Comparison of ENCODE assay signal across 9 mouse cellular contexts in the genomic region with DNA sequence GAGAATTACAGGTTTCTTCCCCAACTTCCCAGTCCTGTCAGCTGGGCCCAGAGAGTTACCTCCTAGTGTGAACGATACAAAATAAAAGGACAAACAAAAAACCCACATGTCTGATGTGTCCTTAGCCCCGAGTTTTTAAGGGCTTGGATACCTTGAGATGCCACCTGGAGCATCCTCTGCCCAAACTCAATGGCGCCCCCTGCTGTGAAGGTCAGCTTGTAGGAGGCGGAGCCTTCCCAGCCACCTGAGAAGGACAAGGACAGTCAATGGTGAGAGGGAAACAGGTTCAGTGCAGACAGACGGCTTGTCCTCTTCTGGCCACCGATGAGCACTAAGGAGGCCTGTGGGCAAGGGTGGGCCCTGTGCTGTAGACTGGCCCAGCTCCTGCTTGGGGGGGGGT. TPM values are rescaled to one million over a fixed set of nuclear protein-coding genes. Genes with fewer than 3 reads are reported as not detected.
DNase-seq lines count a peak whose midpoint lies in the region; ATAC-seq and TF ChIP-seq lines count a peak whose summit lies in the region.
"Had no signal": no experiment of that assay in that cellular context is flagged by ENCODE, and none has a peak within 500 bp of the region (broad histone marks: within the 10 kb centered on the region; RNA-seq: fewer than 3 reads in every experiment).

No protein-coding gene starts in this region.

- H3K4me1 ChIP-seq in hindbrain, embryonic 16.5 days (ENCODE audit: control insufficient read depth, insufficient read depth, low read depth, low read length): peaks cover 12% of the 10 kb centered on the region

- intact Hi-C loops in gastrocnemius, adult 2 months (cut with DNase I): no loop called here

- peak; percentile 66 for TF ChIP-seq CTCF in gastrocnemius, adult 2 months (IDR thresholded peaks at IDR 0.05)

- no peaks in the 10 kb centered on the region for H3K9me3 ChIP-seq in hindbrain, embryonic 16.5 days (ENCODE audit: control insufficient read depth, low read length)
- H3K9me3 ChIP-seq: heart, embryonic 13.5 days had no signal

- peaks cover 33% of the 10 kb centered on the region for H3K36me3 ChIP-seq in hindbrain, embryonic 16.5 days (ENCODE audit: control insufficient read depth, insufficient read depth, low read length)

- no peak overlapping the region for H3K4me3 ChIP-seq in gastrocnemius, adult 2 months
- no peak overlapping the region for H3K4me3 ChIP-seq in hindbrain, embryonic 16.5 days (ENCODE audit: low read length)
- H3K4me3 ChIP-seq: heart, embryonic 13.5 days had no signal

- H3K27ac ChIP-seq in gastrocnemius, adult 2 months: no peak overlapping the region
- no peak overlapping the region for H3K27ac ChIP-seq in hindbrain, embryonic 16.5 days (ENCODE audit: low read depth, low read length)
- H3K27ac ChIP-seq: heart, embryonic 13.5 days had no signal

- no peak overlapping the region for H3K9ac ChIP-seq in hindbrain, embryonic 16.5 days (ENCODE audit: low read depth, low read length)
- H3K9ac ChIP-seq: heart, embryonic 13.5 days had no signal

- H3K27me3 ChIP-seq in hindbrain, embryonic 16.5 days (replicated peaks; ENCODE audit: control insufficient read depth, insufficient read depth, low read length): no peaks in the 10 kb centered on the region
- H3K27me3 ChIP-seq: heart, embryonic 13.5 days had no signal

- ATAC-seq in frontal cortex, adult (ENCODE audit: low TSS enrichment): no peak
- no peak for ATAC-seq in hindbrain, embryonic 16.5 days

- no peak overlapping the region for H3K4me2 ChIP-seq in hindbrain, embryonic 16.5 days (ENCODE audit: low read length)
- H3K4me2 ChIP-seq: heart, embryonic 13.5 days had no signal

- 80% methylated on average over 6 of the region's 6 CpGs for WGBS in hindbrain, embryonic 16.5 days

- DNase-seq in gastrocnemius, adult 2 months: peak; percentile 76
- no peak for DNase-seq in gastrocnemius, postnatal 25 days
- peak; percentile 11 for DNase-seq in retina, adult 2 months (ENCODE audit: low read depth, low spot score)
- DNase-seq in retina, postnatal 1 day: no peak
- DNase-seq in cerebellum, postnatal 14 days: peak; percentile 65 to 79
- DNase-seq in lung, postnatal 36 days: peak; percentile 84

RNA-seq across cellular contexts. Expression of gene Unc13d, which starts 3.3 kb away (rescaled TPM):
- under 1 TPM; 0.13 to 0.50 TPM for total RNA-seq in gastrocnemius, adult 2 months (2021)
- total RNA-seq in gastrocnemius, postnatal 25 days (2021): under 1 TPM; 0.16 to 0.38 TPM
- 0.69 and 0.80 TPM in 2 replicates for polyA plus RNA-seq in hindbrain, embryonic 16.5 days (2015; fragmentation: Nextera tagmentation; extraction: Ambion mirVana)

RNA-seq across cellular contexts. Expression of gene Wbp2, which starts 5.7 kb away (rescaled TPM):
- total RNA-seq in gastrocnemius, adult 2 months (2021): 10 to 100 TPM; 77.2 to 81.8 TPM
- total RNA-seq in gastrocnemius, postnatal 25 days (2021): 10 to 100 TPM; 58.1 to 64.4 TPM
- polyA plus RNA-seq in hindbrain, embryonic 16.5 days (2015; fragmentation: Nextera tagmentation; extraction: Ambion mirVana): 183 and 225 TPM in 2 replicates

RNA-seq across cellular contexts. Expression of gene Trim47, which starts 45.9 kb away (rescaled TPM):
- 10 to 100 TPM in 1 of 2 experiments, 1 to 10 TPM in 1; 6.0 to 12.2 TPM for total RNA-seq in gastrocnemius, adult 2 months (2021)
- 10 to 100 TPM in 1 of 2 experiments, 1 to 10 TPM in 1; 7.9 to 14.5 TPM for total RNA-seq in gastrocnemius, postnatal 25 days (2021)
- polyA plus RNA-seq in hindbrain, embryonic 16.5 days (2015; fragmentation: Nextera tagmentation; extraction: Ambion mirVana): 13.5 and 14.5 TPM in 2 replicates

RNA-seq across cellular contexts. Expression of gene Trim65, which starts 49.8 kb away (rescaled TPM):
- total RNA-seq in gastrocnemius, adult 2 months (2021): 1 to 10 TPM; 4.2 to 6.6 TPM
- total RNA-seq in gastrocnemius, postnatal 25 days (2021): 1 to 10 TPM; 5.1 to 5.4 TPM
- 3.0 and 4.2 TPM in 2 replicates for polyA plus RNA-seq in hindbrain, embryonic 16.5 days (2015; fragmentation: Nextera tagmentation; extraction: Ambion mirVana)

RNA-seq across cellular contexts. Expression of gene Unk, which starts 51.0 kb away (rescaled TPM):
- 1 to 10 TPM; 7.0 to 7.4 TPM for total RNA-seq in gastrocnemius, adult 2 months (2021)
- 1 to 10 TPM; 6.1 to 6.6 TPM for total RNA-seq in gastrocnemius, postnatal 25 days (2021)
- 30.1 and 37.6 TPM in 2 replicates for polyA plus RNA-seq in hindbrain, embryonic 16.5 days (2015; fragmentation: Nextera tagmentation; extraction: Ambion mirVana)

Comparison
In these comparisons a context has a peak if more than half of its experiments do, and no peak if none do; other contexts are left out.
1. DNase-seq: peak in gastrocnemius, adult 2 months (single experiment), retina, adult 2 months (single experiment), cerebellum, postnatal 14 days (2 of 2) and lung, postnatal 36 days (single experiment); none in gastrocnemius, postnatal 25 days (single experiment) and retina, postnatal 1 day (single experiment).